23 mouse cellular contexts compared by ENCODE assay signal in the genomic region with DNA sequence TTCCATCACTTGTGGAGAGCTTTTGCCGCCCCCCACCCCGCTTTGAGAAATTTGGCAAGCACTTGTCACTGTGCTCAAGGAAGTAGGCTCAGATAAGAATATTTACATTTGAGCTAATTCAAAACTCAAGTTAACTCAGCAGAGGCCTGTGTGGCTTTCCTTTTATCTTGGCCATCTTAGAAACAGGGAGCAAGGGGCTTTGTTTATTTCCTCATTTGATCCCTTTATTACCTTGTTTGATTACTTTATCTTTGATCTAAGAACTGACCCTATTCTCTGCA. TPM values are rescaled to one million over a fixed set of nuclear protein-coding genes. Genes with fewer than 3 reads are reported as not detected.
"Had no signal": no experiment of that assay in that cellular context is flagged by ENCODE, and none has a peak within 500 bp of the region (broad histone marks: within the 10 kb centered on the region; RNA-seq: fewer than 3 reads in every experiment).

No protein-coding gene starts in this region.

- ATAC-seq: hindbrain, postnatal 0 days; inflammation-experienced regulatory T-cells, adult 6 months; liver, postnatal 0 days; midbrain, embryonic 15.5 days had no signal

- H3K9me3 ChIP-seq: limb, embryonic 12.5 days; limb, embryonic 15.5 days; midbrain, embryonic 12.5 days; midbrain, embryonic 15.5 days; neural tube, embryonic 12.5 days; neural tube, embryonic 15.5 days had no signal

- H3K4me3 ChIP-seq: layer of hippocampus, adult 2 months; limb, embryonic 12.5 days; limb, embryonic 15.5 days; midbrain, embryonic 12.5 days; midbrain, embryonic 15.5 days; neural tube, embryonic 12.5 days; neural tube, embryonic 15.5 days had no signal

- DNase-seq: kidney, adult 18-20 months; kidney, adult 9 months; kidney, postnatal 14 days; kidney, postnatal 4 days; left cerebral cortex, postnatal 4 days; liver, postnatal 0 days; thymus, adult 2 months; thymus, postnatal 14 days; thymus, postnatal 4 days had no signal

- H3K9ac ChIP-seq: limb, embryonic 12.5 days; limb, embryonic 15.5 days; liver, embryonic 14.5 days; liver, postnatal 0 days; midbrain, embryonic 12.5 days; midbrain, embryonic 15.5 days; neural tube, embryonic 12.5 days; neural tube, embryonic 15.5 days had no signal

- H3K27me3 ChIP-seq: limb, embryonic 12.5 days; limb, embryonic 15.5 days; midbrain, embryonic 12.5 days; midbrain, embryonic 15.5 days; neural tube, embryonic 12.5 days; neural tube, embryonic 15.5 days had no signal

- H3K27ac ChIP-seq: hindbrain, postnatal 0 days; layer of hippocampus, adult 2 months; limb, embryonic 12.5 days; limb, embryonic 15.5 days; liver, embryonic 14.5 days; midbrain, embryonic 12.5 days; midbrain, embryonic 15.5 days; neural tube, embryonic 12.5 days; neural tube, embryonic 15.5 days; stomach, postnatal 0 days had no signal

- H3K4me2 ChIP-seq: limb, embryonic 12.5 days; limb, embryonic 15.5 days; liver, embryonic 11.5 days; midbrain, embryonic 12.5 days; midbrain, embryonic 15.5 days; neural tube, embryonic 12.5 days; neural tube, embryonic 15.5 days had no signal

- H3K4me1 ChIP-seq: limb, embryonic 12.5 days; midbrain, embryonic 12.5 days; midbrain, embryonic 15.5 days; neural tube, embryonic 12.5 days; neural tube, embryonic 15.5 days had no signal

- H3K36me3 ChIP-seq: limb, embryonic 12.5 days; limb, embryonic 15.5 days; midbrain, embryonic 12.5 days; midbrain, embryonic 15.5 days; neural tube, embryonic 12.5 days; neural tube, embryonic 15.5 days had no signal

RNA-seq across cellular contexts. Expression of a gene that starts 41.1 kb away (rescaled TPM):
- total RNA-seq: hindbrain, postnatal 0 days had no signal
- polyA plus RNA-seq: inflammation-experienced regulatory T-cells, adult 6 months; liver, embryonic 11.5 days; liver, embryonic 14.5 days; liver, postnatal 0 days; lung, embryonic 16.5 days; stomach, embryonic 14.5 days had no signal
